Mouse (Mus musculus) heart, adult 2 months (tissue): Measurements from ENCODE around the gene Lig3.

Source experiments
- EP300 ChIP-seq: fragments of 200-500 bp; IDR thresholded peaks from 2 replicates; pipeline ENCODE4 v1.6.1; 2011; ENCODE audit warnings: low read depth, low read length, control low read depth; ENCODE audit not compliant: insufficient read depth
- POLR2A ChIP-seq: fragments of 200-500 bp; IDR thresholded peaks from 2 replicates; pipeline ENCODE4 v1.6.1; 2011; ENCODE audit warnings: mild to moderate bottlenecking, low read depth, low read length, control low read depth; ENCODE audit not compliant: insufficient read depth

DNA sequence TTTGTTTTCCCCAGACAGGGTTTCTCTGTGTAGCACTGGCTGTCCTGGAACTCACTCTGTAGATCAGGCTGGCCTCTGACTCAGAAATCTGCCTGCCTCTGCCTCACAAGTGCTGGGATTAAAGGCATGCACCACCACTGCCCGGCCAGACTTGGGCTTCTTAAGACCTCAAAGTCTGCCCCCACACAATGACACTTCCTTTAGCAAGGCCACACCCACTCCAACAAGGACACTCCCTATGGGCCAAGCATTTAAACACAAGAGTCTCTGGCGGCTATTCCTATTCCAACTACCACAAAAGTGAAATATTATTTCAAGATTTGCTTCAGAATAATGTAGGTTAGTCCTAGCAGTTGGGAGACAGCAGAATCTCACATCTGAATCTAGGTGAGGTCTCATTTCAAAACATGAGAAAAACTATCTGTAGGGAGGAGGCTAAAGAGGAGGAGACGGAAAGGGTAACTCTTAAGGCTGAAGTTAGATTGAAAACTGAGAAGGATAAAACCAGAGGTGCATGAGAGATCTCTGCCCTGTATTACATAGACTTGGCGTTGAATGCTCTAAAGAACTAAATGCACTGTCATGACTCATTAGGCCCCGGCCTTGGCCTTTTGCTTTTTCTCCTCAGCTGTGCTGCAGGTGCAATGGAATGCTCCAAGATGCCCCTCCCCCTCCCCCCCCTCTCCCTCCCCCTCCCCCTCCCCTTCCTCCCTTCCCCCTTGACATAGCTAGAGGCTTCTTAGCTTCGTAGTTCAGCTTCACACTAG, 28.4 kb upstream of the Lig3 start:
- TF ChIP-seq EP300: no peak
- TF ChIP-seq POLR2A: no peak
